Mouse (Mus musculus) stomach, postnatal 0 days (tissue): ENCODE data around the gene Gsg1l.

Experiments
- CTCF ChIP-seq: IDR thresholded peaks from 2 replicates; pipeline ENCODE4 v1.5.1; 2016; ENCODE audit warnings: antibody characterized with exemption, low read depth, mild to moderate bottlenecking, moderate library complexity
- EP300 ChIP-seq: optimal IDR thresholded peaks from 2 replicates; pipeline ENCODE3; 2016; ENCODE audit warnings: antibody characterized with exemption

GRCm38 (mm10) chr7:125887124-125887523, 195.1 kb downstream of the Gsg1l start:
- TF ChIP-seq CTCF (no peak), EP300 (no peak)
